In genomic region chr5:101664423-101664921, GRCm38 (mm10) we compare ENCODE assay signal across 8 mouse cellular contexts. TPM values are rescaled to one million over a fixed set of nuclear protein-coding genes. Genes with fewer than 3 reads are reported as not detected.
DNase-seq lines count a peak whose midpoint lies in the region; ATAC-seq and TF ChIP-seq lines count a peak whose summit lies in the region.

No protein-coding gene starts in this region.

- no peaks in the 10 kb centered on the region for H3K9me3 ChIP-seq in ES-Bruce4 (replicated peaks; ENCODE audit: control insufficient read depth, insufficient read depth, low read length, poor library complexity, severe bottlenecking)
- H3K9me3 ChIP-seq in forebrain, embryonic 14.5 days (replicated peaks; ENCODE audit: control insufficient read depth, low read length) = no peaks in the 10 kb centered on the region
- H3K9me3 ChIP-seq in limb, embryonic 13.5 days = no peaks in the 10 kb centered on the region

- H3K4me1 ChIP-seq in ES-Bruce4 (ENCODE audit: control insufficient read depth, insufficient read depth, low read length) = no peaks in the 10 kb centered on the region
- H3K4me1 ChIP-seq in forebrain, embryonic 14.5 days (ENCODE audit: control insufficient read depth, insufficient read depth, low read length) = peaks cover 6% of the 10 kb centered on the region
- peaks cover 26% of the 10 kb centered on the region for H3K4me1 ChIP-seq in limb, embryonic 13.5 days

- intact Hi-C loops in left cerebral cortex, postnatal 4 days (cut with DNase I) = loop anchor here (10.0 kb wide), 1 partner anchor 300 kb away; no protein-coding TSS in a partner anchor

- no peak for TF ChIP-seq CTCF in ES-Bruce4 (IDR thresholded peaks at IDR 0.05; ENCODE audit: low read depth, low read length)

- H3K9ac ChIP-seq in ES-Bruce4 (ENCODE audit: low read depth, poor library complexity, severe bottlenecking) = peak overlapping the region; percentile 20; the same call in 1 of the 2 replicates
- H3K9ac ChIP-seq in forebrain, embryonic 14.5 days (ENCODE audit: low read length) = no peak overlapping the region; the same call in 1 of the 2 replicates
- peak overlapping the region; percentile 60 for H3K9ac ChIP-seq in limb, embryonic 13.5 days

- peaks cover 60% of the 10 kb centered on the region for H3K27me3 ChIP-seq in ES-Bruce4 (ENCODE audit: control insufficient read depth, insufficient read depth, low read length, poor library complexity, severe bottlenecking)
- H3K27me3 ChIP-seq in forebrain, embryonic 14.5 days (replicated peaks; ENCODE audit: control insufficient read depth, insufficient read depth, low read length) = peaks cover 80% of the 10 kb centered on the region
- H3K27me3 ChIP-seq in limb, embryonic 13.5 days = peaks cover 96% of the 10 kb centered on the region

- under 1% methylated on average over 61 of the region's 64 CpGs for WGBS in forebrain, embryonic 14.5 days
- WGBS in limb, embryonic 13.5 days = 0% methylated on average over 64 of the region's 64 CpGs

- TF ChIP-seq EP300 in ES-Bruce4 (IDR thresholded peaks at IDR 0.05; ENCODE audit: insufficient read depth, low read depth, low read length) = no peak

- peak; percentile 48 to 49 for DNase-seq in cerebellum, postnatal 10 days
- no peak for DNase-seq in cerebellum, adult 11 months
- DNase-seq in forebrain, embryonic 14.5 days (ENCODE audit: low spot score) = no peak
- DNase-seq in retina, postnatal 1 day = peak; percentile 55
- DNase-seq in left cerebral cortex, postnatal 4 days = no peak

- no peak for TF ChIP-seq POLR2A in ES-Bruce4 (IDR thresholded peaks at IDR 0.05; ENCODE audit: insufficient read depth, low read length)

- H3K4me3 ChIP-seq in ES-Bruce4 (ENCODE audit: low read depth, low read length) = peak overlapping the region; percentile 60
- peak overlapping the region; percentile 31 for H3K4me3 ChIP-seq in forebrain, embryonic 14.5 days (ENCODE audit: low read depth, low read length)
- peak overlapping the region; percentile 47 for H3K4me3 ChIP-seq in limb, embryonic 13.5 days

- no peaks in the 10 kb centered on the region for H3K36me3 ChIP-seq in ES-Bruce4 (ENCODE audit: control insufficient read depth, insufficient read depth, low read length, poor library complexity, severe bottlenecking)
- no peaks in the 10 kb centered on the region for H3K36me3 ChIP-seq in forebrain, embryonic 14.5 days (ENCODE audit: control insufficient read depth, insufficient read depth, low read length)
- no peaks in the 10 kb centered on the region for H3K36me3 ChIP-seq in limb, embryonic 13.5 days

- H3K27ac ChIP-seq in ES-Bruce4 (ENCODE audit: insufficient read depth, low read length) = no peak overlapping the region
- H3K27ac ChIP-seq in forebrain, embryonic 14.5 days (ENCODE audit: low read depth, low read length) = no peak overlapping the region
- no peak overlapping the region for H3K27ac ChIP-seq in limb, embryonic 13.5 days

- H3K4me2 ChIP-seq in forebrain, embryonic 14.5 days (ENCODE audit: low read length) = peak overlapping the region; percentile 49
- H3K4me2 ChIP-seq in limb, embryonic 13.5 days (replicated peaks) = peak overlapping the region; percentile 75

- peak; percentile 11 for ATAC-seq in forebrain, embryonic 14.5 days
- no peak for ATAC-seq in limb, embryonic 13.5 days (ENCODE audit: low FRiP score, low read depth)
- no peak for ATAC-seq in monocyte, adult 5-6 weeks (replicated peaks; ENCODE audit: insufficient number of reproducible peaks, low FRiP score, low TSS enrichment, poor library complexity, severe bottlenecking)

RNA-seq across cellular contexts. Expression of gene Nkx6-1, which starts 0.3 kb away (rescaled TPM):
- polyA plus RNA-seq in ES-Bruce4 (2011; ENCODE audit: insufficient read depth, insufficient read length, low read depth, missing spikeins) = not detected in 2 replicates
- polyA plus RNA-seq in forebrain, embryonic 14.5 days (2014; fragmentation: Nextera tagmentation; extraction: Ambion mirVana) = 0.15 and 0.28 TPM in 2 replicates
- 0.13 and 0.14 TPM in 2 replicates for polyA plus RNA-seq in limb, embryonic 13.5 days (2015; fragmentation: Nextera tagmentation; extraction: Ambion mirVana)
- under 1 TPM; 0.28 to 0.30 TPM for total RNA-seq in left cerebral cortex, postnatal 4 days (2021)
- total RNA-seq in monocyte, adult 5-6 weeks (2017) = not detected in 3 replicates

Comparison
In these comparisons a context has a peak if more than half of its experiments do, and no peak if none do; other contexts are left out.
1. DNase-seq: peak in cerebellum, postnatal 10 days (2 of 2) and retina, postnatal 1 day (single experiment); none in cerebellum, adult 11 months (single experiment), forebrain, embryonic 14.5 days (single experiment) and left cerebral cortex, postnatal 4 days (single experiment).
2. Peak in every context shown above with its lines, with median percentiles within 50 percentile points of each other: H3K4me3 ChIP-seq.